Mouse (Mus musculus): ENCODE measurements around the gene Ica1. TPM values are rescaled to one million over a fixed set of nuclear protein-coding genes. Genes with fewer than 3 reads are reported as not detected.

Gene Ica1
- polyA plus RNA-seq, 1 experiment from 2014 or later = 35.4 TPM

GRCm38 (mm10) chr6:8631362-8631761, 146.9 kb downstream of the Ica1 start:
- Histone ChIP-seq H3K9ac (no peak overlapping the region), H3K4me1 (ENCODE audit: insufficient read depth) (no peaks in the 10 kb centered on the region), H3K9me3 (ENCODE audit: low read depth, low read length) (no peaks in the 10 kb centered on the region), H3K4me3 (ENCODE audit: low read depth, low read length) (no peak overlapping the region), H3K27ac (ENCODE audit: low read depth) (no peak overlapping the region), H3K27me3 (ENCODE audit: insufficient read depth, low read length) (no peaks in the 10 kb centered on the region), H3K36me3 (ENCODE audit: insufficient read depth) (no peaks in the 10 kb centered on the region), H3K4me2 (no peak overlapping the region)
- no peak for ATAC-seq (ENCODE audit: insufficient read depth)
- WGBS = 79% methylated on average over 8 of the region's 8 CpGs
- no peak for DNase-seq
- TF ChIP-seq CTCF (IDR thresholded peaks at IDR 0.05; ENCODE audit: low read depth) = no peak

GRCm38 (mm10) chr6:8630531-8630930, 147.8 kb downstream of the Ica1 start:
- no peak overlapping the region for H3K9ac ChIP-seq
- no peaks in the 10 kb centered on the region for H3K9me3 ChIP-seq (ENCODE audit: low read depth, low read length)
- H3K36me3 ChIP-seq (ENCODE audit: insufficient read depth) = no peaks in the 10 kb centered on the region
- no peaks in the 10 kb centered on the region for H3K4me1 ChIP-seq (ENCODE audit: insufficient read depth)
- no peak overlapping the region for H3K27ac ChIP-seq (ENCODE audit: low read depth)
- H3K27me3 ChIP-seq (ENCODE audit: insufficient read depth, low read length) = no peaks in the 10 kb centered on the region
- DNase-seq (no peak), ATAC-seq (ENCODE audit: insufficient read depth) (no peak)
- no peak overlapping the region for H3K4me3 ChIP-seq (ENCODE audit: low read depth, low read length)
- no peak for TF ChIP-seq CTCF (IDR thresholded peaks at IDR 0.05; ENCODE audit: low read depth)
- 64% methylated on average over 7 of the region's 7 CpGs for WGBS
- no peak overlapping the region for H3K4me2 ChIP-seq

GRCm38 (mm10) chr6:8628715-8629267, 149.5 kb downstream of the Ica1 start:
- Histone ChIP-seq H3K9me3 (ENCODE audit: low read depth, low read length) (no peaks in the 10 kb centered on the region), H3K9ac (no peak overlapping the region), H3K27me3 (ENCODE audit: insufficient read depth, low read length) (no peaks in the 10 kb centered on the region), H3K4me1 (ENCODE audit: insufficient read depth) (no peaks in the 10 kb centered on the region), H3K27ac (ENCODE audit: low read depth) (no peak overlapping the region), H3K36me3 (ENCODE audit: insufficient read depth) (no peaks in the 10 kb centered on the region), H3K4me3 (ENCODE audit: low read depth, low read length) (no peak overlapping the region), H3K4me2 (no peak overlapping the region)
- 75% methylated on average over 7 of the region's 7 CpGs for WGBS
- no peak for DNase-seq
- ATAC-seq (ENCODE audit: insufficient read depth) = no peak
- TF ChIP-seq CTCF (IDR thresholded peaks at IDR 0.05; ENCODE audit: low read depth) = no peak

- no peaks in the 10 kb centered on the region for H3K4me1 ChIP-seq (ENCODE audit: insufficient read depth)
- ATAC-seq (ENCODE audit: insufficient read depth) (no peak), DNase-seq (no peak)
- no peak overlapping the region for H3K4me2 ChIP-seq
- no peak overlapping the region for H3K4me3 ChIP-seq (ENCODE audit: low read depth, low read length)
- 89% methylated on average over 8 of the region's 8 CpGs for WGBS
- H3K9ac ChIP-seq = no peak overlapping the region
- no peak overlapping the region for H3K27ac ChIP-seq (ENCODE audit: low read depth)
- no peak for TF ChIP-seq CTCF (IDR thresholded peaks at IDR 0.05; ENCODE audit: low read depth)
- H3K9me3 ChIP-seq (ENCODE audit: low read depth, low read length) = no peaks in the 10 kb centered on the region
- H3K27me3 ChIP-seq (ENCODE audit: insufficient read depth, low read length) = no peaks in the 10 kb centered on the region
- no peaks in the 10 kb centered on the region for H3K36me3 ChIP-seq (ENCODE audit: insufficient read depth)
Observed at GRCm38 (mm10) chr6:8628226-8628625, 150.1 kb downstream of the Ica1 start.

- Histone ChIP-seq H3K27me3 (ENCODE audit: insufficient read depth, low read length) (no peaks in the 10 kb centered on the region), H3K4me3 (ENCODE audit: low read depth, low read length) (no peak overlapping the region), H3K27ac (ENCODE audit: low read depth) (no peak overlapping the region), H3K4me2 (no peak overlapping the region), H3K9ac (no peak overlapping the region), H3K4me1 (ENCODE audit: insufficient read depth) (no peaks in the 10 kb centered on the region), H3K9me3 (ENCODE audit: low read depth, low read length) (no peaks in the 10 kb centered on the region), H3K36me3 (ENCODE audit: insufficient read depth) (no peaks in the 10 kb centered on the region)
- no peak for DNase-seq
- 76% methylated on average over 3 of the region's 3 CpGs for WGBS
- no peak for ATAC-seq (ENCODE audit: insufficient read depth)
- no peak for TF ChIP-seq CTCF (IDR thresholded peaks at IDR 0.05; ENCODE audit: low read depth)
Observed at GRCm38 (mm10) chr6:8623045-8623444, 155.2 kb downstream of the Ica1 start.

GRCm38 (mm10) chr6:8619582-8620350, 158.5 kb downstream of the Ica1 start:
- 68% methylated on average over 4 of the region's 4 CpGs for whole genome bisulfite sequencing
- H3K36me3 ChIP-seq (ENCODE audit: insufficient read depth) = no peaks in the 10 kb centered on the region
- H3K9ac ChIP-seq = no peak overlapping the region
- no peaks in the 10 kb centered on the region for H3K4me1 ChIP-seq (ENCODE audit: insufficient read depth)
- H3K4me3 ChIP-seq (ENCODE audit: low read depth, low read length) = no peak overlapping the region
- H3K9me3 ChIP-seq (ENCODE audit: low read depth, low read length) = no peaks in the 10 kb centered on the region
- ATAC-seq (ENCODE audit: insufficient read depth) = no peak
- no peak for DNase-seq
- no peak overlapping the region for H3K27ac ChIP-seq (ENCODE audit: low read depth)
- TF ChIP-seq CTCF (IDR thresholded peaks at IDR 0.05; ENCODE audit: low read depth) = no peak
- H3K27me3 ChIP-seq (ENCODE audit: insufficient read depth, low read length) = no peaks in the 10 kb centered on the region
- no peak overlapping the region for H3K4me2 ChIP-seq

DNA sequence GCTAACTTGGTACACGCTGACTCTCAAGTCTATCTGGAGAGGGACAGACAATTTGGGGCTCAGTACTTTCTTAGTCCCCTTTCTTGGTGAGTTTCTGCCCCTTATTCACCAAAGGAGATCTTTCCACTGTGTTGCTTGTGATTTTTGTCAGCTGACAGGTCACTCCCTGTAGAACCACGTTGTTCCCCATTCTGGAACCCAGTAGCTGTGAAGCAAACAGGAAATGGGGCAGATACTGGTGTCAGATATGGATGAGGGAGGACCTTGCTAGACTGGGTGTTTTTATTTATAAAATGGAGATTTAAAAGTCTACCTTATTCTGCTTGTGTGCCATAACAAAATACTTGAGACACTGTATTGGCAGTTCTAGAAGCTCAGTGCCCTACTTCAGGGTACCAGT, 160.9 kb downstream of the Ica1 start:
- DNase-seq (no peak), ATAC-seq (ENCODE audit: insufficient read depth) (no peak)
- no peak for TF ChIP-seq CTCF (IDR thresholded peaks at IDR 0.05; ENCODE audit: low read depth)
- no peak overlapping the region for H3K4me3 ChIP-seq (ENCODE audit: low read depth, low read length)
- H3K27me3 ChIP-seq (ENCODE audit: insufficient read depth, low read length) = no peaks in the 10 kb centered on the region
- 51% methylated on average over 2 of the region's 2 CpGs for WGBS
- H3K36me3 ChIP-seq (ENCODE audit: insufficient read depth) = no peaks in the 10 kb centered on the region
- H3K4me2 ChIP-seq = no peak overlapping the region
- H3K9ac ChIP-seq = no peak overlapping the region
- H3K9me3 ChIP-seq (ENCODE audit: low read depth, low read length) = no peaks in the 10 kb centered on the region
- no peak overlapping the region for H3K27ac ChIP-seq (ENCODE audit: low read depth)
- no peaks in the 10 kb centered on the region for H3K4me1 ChIP-seq (ENCODE audit: insufficient read depth)
